Mouse (Mus musculus) stomach, embryonic 15.5 days (tissue): Measurements from ENCODE around the gene Msi2. TPM values are rescaled to one million over a fixed set of nuclear protein-coding genes. Genes with fewer than 3 reads are reported as not detected.

Experiments used
- ATAC-seq: fragments of 200-750 bp; cut with Nextera tagmentation; 2 replicates; pipeline ENCODE4 v1.8.0; 2017; ENCODE audit warnings: low read depth, moderate number of reproducible peaks, moderate TSS enrichment; ENCODE audit not compliant: insufficient read depth, low FRiP score
- H3K27ac ChIP-seq: fragments of 300-500 bp; sonication (generic); 2 replicates; pipeline ENCODE4 v1.5.1; 2015; ENCODE audit warnings: mild to moderate bottlenecking, inconsistent platforms
- H3K27me3 ChIP-seq: fragments of 300-500 bp; sonication (generic); replicated peaks from 2 replicates; pipeline ENCODE4 v1.6.1; 2015; ENCODE audit warnings: inconsistent platforms
- H3K36me3 ChIP-seq: fragments of 300-500 bp; sonication (generic); 2 replicates; pipeline ENCODE4 v1.6.1; 2015; ENCODE audit warnings: inconsistent platforms
- H3K4me1 ChIP-seq: fragments of 300-500 bp; sonication (generic); 2 replicates; pipeline ENCODE4 v1.6.1; 2015; ENCODE audit warnings: inconsistent platforms
- H3K4me2 ChIP-seq: fragments of 300-500 bp; sonication (generic); 2 replicates; pipeline ENCODE4 v1.6.1; 2015; ENCODE audit warnings: mild to moderate bottlenecking, inconsistent platforms
- H3K4me3 ChIP-seq: fragments of 300-500 bp; sonication (generic); replicated peaks from 2 replicates; pipeline ENCODE4 v1.5.1; 2015; ENCODE audit warnings: inconsistent platforms
- H3K9ac ChIP-seq: fragments of 300-500 bp; sonication (generic); 2 replicates; pipeline ENCODE4 v1.6.1; 2015; ENCODE audit warnings: inconsistent platforms
- H3K9me3 ChIP-seq: fragments of 300-500 bp; sonication (generic); 2 replicates; pipeline ENCODE4 v1.6.1; 2016; ENCODE audit warnings: inconsistent platforms
- WGBS: fragments of 180-500 bp; shearing (Covaris S2); methylation state at CpG from one replicate; pipeline ENCODE4 v1.1.7; 2015; 5-methylcytosine and 5-hydroxymethylcytosine counted together
- polyA plus RNA-seq: library from polyadenylated mRNA; unstranded; fragments of >200 nt; fragmentation: Nextera tagmentation; extraction: Ambion mirVana; gene quantifications from 2 replicates; pipeline ENCODE4 v1.2.1, GENCODE M21; 2015

Msi2 gene
- polyA plus RNA-seq, 1 experiment from 2014 or later: 13.7 TPM

DNA sequence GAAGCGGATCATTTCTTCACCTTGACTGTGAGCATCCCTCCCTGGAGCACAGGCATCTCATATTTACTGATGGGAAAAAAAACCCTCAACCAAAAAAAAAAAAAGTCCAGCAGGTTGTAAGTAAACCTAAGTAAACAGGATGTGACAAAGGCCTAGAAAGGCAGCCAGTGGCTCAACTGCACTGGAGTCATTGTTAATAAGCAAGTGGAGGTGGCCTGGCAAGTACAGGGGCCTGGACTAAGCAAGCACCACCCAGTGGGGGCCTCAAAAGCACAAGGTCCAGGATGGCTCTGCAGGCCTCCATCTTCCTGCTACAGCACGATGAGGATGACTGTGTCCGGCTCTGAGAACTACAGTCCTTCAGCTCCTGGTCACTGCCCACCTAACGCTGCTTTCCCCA lies 89.1 kb downstream of the Msi2 start:
- 59% methylated on average over 4 of the region's 4 CpGs for WGBS
- Histone ChIP-seq H3K4me1 (peaks cover 23% of the 10 kb centered on the region), H3K36me3 (no peaks in the 10 kb centered on the region), H3K9ac (no peak overlapping the region), H3K27ac (peak overlapping the region; percentile 83), H3K4me2 (no peak overlapping the region), H3K4me3 (no peak overlapping the region), H3K27me3 (no peaks in the 10 kb centered on the region), H3K9me3 (no peaks in the 10 kb centered on the region)
- 0 out of 2 replicates have a peak, but pooled peaks have one; percentile 44 for ATAC-seq

DNA sequence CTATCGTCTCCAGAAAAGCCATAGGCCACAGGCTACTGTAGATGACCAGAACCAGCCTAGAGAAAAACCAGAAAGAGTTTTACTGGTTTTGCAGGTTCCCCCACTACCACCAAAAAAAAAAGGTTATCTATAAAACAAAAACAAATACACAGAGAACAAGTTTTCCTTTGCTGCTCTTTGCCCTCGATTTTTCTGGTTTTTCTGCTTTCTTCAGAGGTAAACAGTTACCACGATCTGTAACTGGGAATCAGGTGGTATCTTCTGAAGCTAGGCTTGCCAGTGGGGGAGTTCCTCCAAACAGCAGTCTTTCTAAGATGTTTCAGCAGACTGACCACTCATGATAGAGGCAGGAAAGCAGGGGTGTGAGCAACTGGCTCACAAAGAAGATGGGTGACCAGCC lies 89.6 kb downstream of the Msi2 start:
- Histone ChIP-seq H3K36me3 (no peaks in the 10 kb centered on the region), H3K9ac (no peak overlapping the region), H3K4me1 (peaks cover 25% of the 10 kb centered on the region), H3K4me3 (no peak overlapping the region), H3K27me3 (no peaks in the 10 kb centered on the region), H3K27ac (peak overlapping the region; percentile 83), H3K4me2 (no peak overlapping the region), H3K9me3 (no peaks in the 10 kb centered on the region)
- ATAC-seq: no peak
- WGBS: 56% methylated on average over 3 of the region's 3 CpGs

DNA sequence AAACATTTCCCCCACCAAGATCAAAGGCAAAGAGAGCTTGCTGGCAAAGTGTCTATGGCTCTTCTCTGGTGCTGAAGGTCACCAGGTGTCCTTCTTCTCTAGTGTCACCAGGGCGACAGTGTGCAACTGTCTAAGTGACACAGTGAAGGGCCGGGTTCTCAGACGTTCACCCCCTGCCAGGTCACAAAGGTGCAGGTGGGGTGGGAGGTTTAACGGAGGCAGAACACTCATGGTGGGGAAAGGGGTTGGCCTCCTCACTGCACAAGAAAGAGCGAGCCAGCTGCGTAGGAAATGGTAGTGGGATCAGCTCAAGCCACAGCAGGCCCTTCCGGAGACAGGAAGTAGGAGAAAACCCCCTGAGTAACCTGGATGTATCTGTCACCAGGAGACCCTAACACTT lies 91.0 kb downstream of the Msi2 start:
- Histone ChIP-seq H3K4me2 (no peak overlapping the region), H3K9me3 (no peaks in the 10 kb centered on the region), H3K27ac (no peak overlapping the region), H3K9ac (no peak overlapping the region), H3K27me3 (no peaks in the 10 kb centered on the region), H3K36me3 (no peaks in the 10 kb centered on the region), H3K4me3 (no peak overlapping the region), H3K4me1 (peaks cover 35% of the 10 kb centered on the region)
- 46% methylated on average over 7 of the region's 7 CpGs for WGBS
- ATAC-seq: no peak

DNA sequence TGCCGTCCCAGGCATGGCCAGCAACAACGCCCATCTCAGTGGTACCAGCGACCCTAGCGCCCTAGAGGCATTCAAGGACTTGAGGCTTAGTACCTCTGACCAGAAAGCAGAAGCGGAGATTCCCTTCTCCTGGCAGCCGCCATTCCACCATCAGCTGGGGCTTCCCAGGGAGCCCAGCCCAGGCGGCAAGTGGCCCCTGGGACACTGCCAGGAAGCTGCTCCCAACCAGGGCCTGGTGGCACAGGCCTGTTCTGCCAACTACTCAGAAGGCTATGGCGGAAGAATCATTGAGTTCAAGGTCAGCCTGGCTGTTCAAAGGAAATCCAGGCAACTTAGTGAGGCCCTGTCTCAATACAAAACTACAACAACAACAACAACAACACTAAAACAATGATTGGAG lies 91.7 kb downstream of the Msi2 start:
- Histone ChIP-seq H3K4me3 (no peak overlapping the region), H3K27me3 (no peaks in the 10 kb centered on the region), H3K4me1 (peaks cover 37% of the 10 kb centered on the region), H3K9me3 (no peaks in the 10 kb centered on the region), H3K4me2 (no peak overlapping the region), H3K27ac (peak overlapping the region; percentile 26; the same call in 1 of the 2 replicates), H3K9ac (no peak overlapping the region), H3K36me3 (no peaks in the 10 kb centered on the region)
- no peak for ATAC-seq
- 80% methylated on average over 8 of the region's 8 CpGs for WGBS

DNA sequence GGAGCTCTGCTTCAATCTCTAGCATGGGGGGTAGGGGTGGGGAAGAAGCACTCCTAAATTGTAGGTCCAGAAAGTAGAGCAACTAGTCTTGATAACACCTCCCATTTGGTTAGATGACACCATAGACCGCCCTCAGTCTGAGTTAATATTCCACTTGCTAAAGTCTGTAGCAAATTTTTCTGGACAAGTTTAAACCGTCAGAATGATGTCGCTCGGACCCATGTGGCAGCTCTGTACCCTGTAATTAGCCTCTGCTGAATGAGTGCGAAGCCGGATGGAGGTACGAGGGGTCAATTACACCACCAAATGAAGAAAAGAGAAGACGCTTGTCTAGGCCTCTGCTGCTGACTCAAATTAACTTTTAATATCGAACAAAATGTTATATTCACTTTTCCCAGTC lies 92.3 kb downstream of the Msi2 start:
- no peak for ATAC-seq
- Histone ChIP-seq H3K4me2 (no peak overlapping the region), H3K27ac (no peak overlapping the region), H3K27me3 (no peaks in the 10 kb centered on the region), H3K9ac (no peak overlapping the region), H3K36me3 (no peaks in the 10 kb centered on the region), H3K4me1 (peaks cover 39% of the 10 kb centered on the region), H3K4me3 (no peak overlapping the region), H3K9me3 (no peaks in the 10 kb centered on the region)
- WGBS: 85% methylated on average over 9 of the region's 9 CpGs

DNA sequence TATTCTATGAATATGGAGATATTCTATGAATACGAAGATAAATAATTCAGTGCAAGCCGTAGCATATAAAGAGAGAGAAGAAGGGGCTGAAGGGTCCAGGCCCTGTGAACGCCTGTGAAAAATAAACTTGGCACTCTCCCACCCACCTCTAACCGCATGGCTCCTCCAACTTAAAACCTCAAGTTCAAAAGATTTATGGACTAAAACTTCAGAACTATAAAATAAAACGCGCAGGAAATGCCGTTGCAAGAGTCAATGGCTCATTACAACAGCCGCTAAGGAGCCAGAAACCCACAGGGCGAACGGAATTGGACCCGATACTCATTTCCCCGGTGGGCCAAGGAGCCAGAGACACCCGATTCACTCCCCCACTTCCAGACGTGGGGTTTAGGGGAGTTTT lies 93.2 kb downstream of the Msi2 start:
- peaks cover 46% of the 10 kb centered on the region for H3K4me1 ChIP-seq
- no peaks in the 10 kb centered on the region for H3K36me3 ChIP-seq
- 64% methylated on average over 14 of the region's 14 CpGs for WGBS
- H3K4me2 ChIP-seq: no peak overlapping the region
- no peaks in the 10 kb centered on the region for H3K27me3 ChIP-seq
- no peak overlapping the region for H3K9ac ChIP-seq
- no peak for ATAC-seq
- no peak overlapping the region for H3K4me3 ChIP-seq
- H3K9me3 ChIP-seq: no peaks in the 10 kb centered on the region
- H3K27ac ChIP-seq: no peak overlapping the region

DNA sequence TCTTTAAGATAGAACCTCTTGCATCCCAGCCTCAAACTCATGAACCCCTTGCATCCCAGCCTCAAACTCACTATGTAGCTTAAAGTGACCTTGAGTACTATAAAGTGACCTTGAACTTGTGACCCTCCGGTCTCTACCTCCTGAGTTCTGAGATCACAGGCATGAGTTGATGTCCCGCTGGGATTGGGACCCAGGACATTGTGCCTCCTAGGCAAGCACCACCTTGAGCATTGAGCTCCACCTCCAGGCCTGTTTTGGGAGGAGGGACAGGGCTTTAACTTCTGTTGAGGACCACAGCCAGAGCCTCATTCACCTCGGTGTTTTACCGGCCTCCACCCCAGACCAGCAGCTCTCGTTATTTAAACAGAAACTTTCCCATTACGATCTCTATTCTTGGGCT lies 93.7 kb downstream of the Msi2 start:
- H3K4me2 ChIP-seq: no peak overlapping the region
- 69% methylated on average over 6 of the region's 6 CpGs for WGBS
- ATAC-seq: no peak
- no peak overlapping the region for H3K4me3 ChIP-seq
- no peaks in the 10 kb centered on the region for H3K36me3 ChIP-seq
- peaks cover 49% of the 10 kb centered on the region for H3K4me1 ChIP-seq
- H3K27me3 ChIP-seq: no peaks in the 10 kb centered on the region
- H3K9me3 ChIP-seq: no peaks in the 10 kb centered on the region
- no peak overlapping the region for H3K27ac ChIP-seq
- no peak overlapping the region for H3K9ac ChIP-seq

DNA sequence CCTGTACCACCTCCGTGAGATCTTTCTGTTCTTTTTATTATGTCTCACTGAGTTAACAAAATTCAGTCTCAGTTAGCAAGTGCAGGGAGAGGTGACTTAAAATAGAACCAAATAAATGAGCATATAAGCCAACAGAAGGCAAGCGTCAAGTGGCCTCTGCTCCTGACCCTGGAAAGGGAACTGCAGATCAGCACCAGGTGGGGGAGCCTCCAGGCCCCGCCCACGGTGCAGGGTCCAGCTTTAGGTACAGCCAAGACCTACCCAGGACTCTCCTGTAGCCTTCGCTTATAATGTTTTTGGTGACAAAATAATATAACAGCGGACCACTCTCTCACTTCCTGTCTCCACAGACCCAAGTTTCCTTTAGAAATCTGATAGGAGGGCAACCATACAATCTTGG lies 94.6 kb downstream of the Msi2 start:
- H3K36me3 ChIP-seq: no peaks in the 10 kb centered on the region
- no peak overlapping the region for H3K27ac ChIP-seq
- H3K27me3 ChIP-seq: no peaks in the 10 kb centered on the region
- no peak overlapping the region for H3K4me3 ChIP-seq
- H3K4me2 ChIP-seq: no peak overlapping the region
- peaks cover 54% of the 10 kb centered on the region for H3K4me1 ChIP-seq
- H3K9ac ChIP-seq: no peak overlapping the region
- WGBS: 68% methylated on average over 6 of the region's 6 CpGs
- no peaks in the 10 kb centered on the region for H3K9me3 ChIP-seq
- ATAC-seq: no peak

DNA sequence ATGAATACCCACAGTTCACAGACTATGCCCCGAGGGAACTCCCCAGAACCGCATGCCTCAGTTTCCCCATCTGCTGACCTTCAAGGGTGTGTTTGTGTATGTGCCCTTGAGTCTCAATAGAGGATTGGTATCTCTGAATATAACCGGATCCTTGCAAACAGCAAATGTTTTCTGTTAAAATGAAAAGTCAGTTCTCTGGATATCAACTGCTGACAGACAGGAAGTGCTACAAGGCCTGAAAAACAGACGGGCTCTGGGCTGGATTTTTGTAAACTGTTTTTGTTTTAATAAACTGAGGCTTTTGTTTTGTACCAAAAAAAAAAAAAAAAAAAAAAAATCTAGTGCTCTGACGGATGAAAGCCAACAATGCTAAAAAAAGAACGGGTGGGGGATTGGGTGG lies 95.8 kb downstream of the Msi2 start:
- 37% methylated on average over 6 of the region's 6 CpGs for WGBS
- peaks cover 53% of the 10 kb centered on the region for H3K4me1 ChIP-seq
- H3K27me3 ChIP-seq: no peaks in the 10 kb centered on the region
- H3K36me3 ChIP-seq: no peaks in the 10 kb centered on the region
- H3K9me3 ChIP-seq: no peaks in the 10 kb centered on the region
- H3K4me2 ChIP-seq: no peak overlapping the region
- no peak overlapping the region for H3K27ac ChIP-seq
- ATAC-seq: no peak
- no peak overlapping the region for H3K4me3 ChIP-seq
- no peak overlapping the region for H3K9ac ChIP-seq

DNA sequence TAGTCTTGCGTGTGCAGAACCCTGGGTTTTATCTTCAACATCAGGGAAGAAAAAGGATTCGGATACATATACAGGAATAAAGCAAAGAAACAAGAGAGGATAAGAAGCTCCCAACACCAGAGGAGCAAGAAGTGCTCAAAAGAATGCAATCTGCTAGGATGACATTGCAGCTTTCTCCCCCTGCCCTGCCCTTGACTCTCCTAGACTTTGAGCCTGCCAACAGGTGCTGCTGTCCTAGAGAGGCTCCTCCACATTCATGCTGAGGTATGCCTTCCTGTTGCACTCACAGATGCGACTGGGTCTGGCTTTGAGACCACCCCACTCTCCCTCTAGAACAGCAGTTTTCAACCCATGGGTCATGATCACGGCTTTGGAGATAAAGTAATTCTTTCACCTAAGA lies 96.5 kb downstream of the Msi2 start:
- H3K4me2 ChIP-seq: no peak overlapping the region
- WGBS: 68% methylated on average over 4 of the region's 4 CpGs
- no peaks in the 10 kb centered on the region for H3K36me3 ChIP-seq
- H3K27me3 ChIP-seq: no peaks in the 10 kb centered on the region
- ATAC-seq: no peak
- no peak overlapping the region for H3K4me3 ChIP-seq
- no peak overlapping the region for H3K9ac ChIP-seq
- H3K27ac ChIP-seq: no peak overlapping the region; the same call in 1 of the 2 replicates
- no peaks in the 10 kb centered on the region for H3K9me3 ChIP-seq
- H3K4me1 ChIP-seq: peaks cover 49% of the 10 kb centered on the region

DNA sequence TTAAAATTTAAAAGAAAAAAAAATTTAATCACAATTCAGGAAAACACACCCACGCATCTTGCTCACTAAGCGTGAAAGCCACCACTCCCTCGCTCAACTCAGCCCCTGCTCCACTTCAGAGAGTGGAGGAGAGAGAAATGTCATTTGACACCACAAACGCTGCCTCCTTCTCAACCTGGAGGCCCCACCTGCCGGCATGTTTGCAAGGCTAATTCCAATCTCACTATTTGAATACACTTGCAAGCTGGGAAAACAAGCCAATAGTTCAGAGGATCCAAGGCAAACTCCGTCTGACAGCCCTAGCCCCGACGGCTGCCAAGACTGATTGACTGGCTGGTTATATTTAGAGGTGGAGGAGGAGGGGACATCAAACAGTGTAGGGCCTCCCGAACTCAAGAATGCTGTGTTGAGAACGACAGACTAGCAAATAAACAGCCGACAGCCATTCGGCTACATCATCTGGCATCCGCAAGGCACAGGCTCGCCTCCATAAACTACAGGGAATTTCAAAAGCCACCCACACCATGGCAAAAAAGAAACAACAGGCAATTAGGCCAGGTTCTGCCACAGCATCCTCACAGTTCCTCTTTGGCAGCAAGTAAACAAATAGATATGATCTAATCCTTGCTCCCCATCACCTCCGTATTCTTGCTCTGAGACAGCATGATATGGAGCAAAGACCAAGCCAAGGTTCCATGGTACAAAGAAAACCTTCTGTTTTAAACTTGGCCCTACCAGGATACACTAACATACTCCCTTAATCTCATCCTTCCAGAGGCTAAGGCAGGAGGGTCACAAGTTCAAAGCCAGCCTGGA lies 97.9 kb downstream of the Msi2 start:
- H3K36me3 ChIP-seq: no peaks in the 10 kb centered on the region
- no peaks in the 10 kb centered on the region for H3K9me3 ChIP-seq
- H3K4me3 ChIP-seq: no peak overlapping the region
- peak overlapping the region; percentile 2; the same call in 1 of the 2 replicates for H3K4me2 ChIP-seq
- H3K9ac ChIP-seq: no peak overlapping the region
- WGBS: 23% methylated on average over 15 of the region's 15 CpGs
- H3K27me3 ChIP-seq: no peaks in the 10 kb centered on the region
- peak; percentile 51 for ATAC-seq
- peak overlapping the region; percentile 33 for H3K27ac ChIP-seq
- peaks cover 43% of the 10 kb centered on the region for H3K4me1 ChIP-seq

DNA sequence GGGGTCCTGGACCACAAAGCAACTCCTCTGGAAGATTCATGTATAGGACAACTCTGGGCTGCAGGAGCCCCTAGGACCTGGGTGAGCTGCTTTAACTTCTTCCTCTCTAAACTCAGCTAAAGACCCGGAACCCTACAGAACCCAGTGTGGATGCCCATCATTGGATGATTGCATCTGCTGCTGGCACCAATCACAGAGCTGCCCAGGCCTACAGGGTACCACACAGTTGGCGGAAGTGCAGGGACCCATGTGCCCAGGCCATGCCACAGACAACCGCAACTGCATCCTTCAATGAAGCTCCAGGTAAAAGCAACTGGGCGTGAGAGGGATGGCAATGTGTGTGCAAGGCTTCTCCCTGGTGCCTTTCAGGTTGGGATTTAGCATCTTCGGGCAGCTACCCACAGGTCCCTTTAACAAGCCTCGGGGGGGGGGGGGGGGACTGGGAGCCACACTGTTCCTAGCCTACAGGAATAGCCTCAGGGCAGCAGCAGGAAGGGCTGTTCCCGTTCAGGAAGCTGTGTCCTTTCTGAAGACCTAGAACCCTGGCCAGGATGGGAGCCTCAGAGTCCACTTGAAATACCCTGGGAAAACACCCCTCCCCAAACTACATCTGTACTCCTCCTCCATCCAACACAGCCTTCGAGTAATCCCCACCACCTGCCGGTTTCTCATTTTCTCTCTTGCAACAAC lies 98.7 kb downstream of the Msi2 start:
- ATAC-seq: no peak
- WGBS: 53% methylated on average over 9 of the region's 9 CpGs
- Histone ChIP-seq H3K27ac (peak overlapping the region; percentile 33; the same call in 1 of the 2 replicates), H3K9ac (no peak overlapping the region), H3K27me3 (no peaks in the 10 kb centered on the region), H3K36me3 (no peaks in the 10 kb centered on the region), H3K4me2 (0 out of 2 replicates have a peak overlapping the region, but pooled peaks have one; percentile 2), H3K4me1 (peaks cover 41% of the 10 kb centered on the region), H3K4me3 (no peak overlapping the region), H3K9me3 (no peaks in the 10 kb centered on the region)
